Mouse (Mus musculus) limb, embryonic 13.5 days (tissue): ENCODE results near the gene Srd5a2. TPM values are rescaled to one million over a fixed set of nuclear protein-coding genes. Genes with fewer than 3 reads are reported as not detected.

Experiments
- ATAC-seq: fragments of 200-750 bp; cut with Nextera tagmentation; 2 replicates; pipeline ENCODE4 v1.8.0; 2017; ENCODE audit warnings: low read depth, moderate number of reproducible peaks, moderate TSS enrichment; ENCODE audit not compliant: low FRiP score
- H3K27ac ChIP-seq: fragments of 300-500 bp; sonication (generic); 2 replicates; pipeline ENCODE4 v1.5.1; 2015; ENCODE audit warnings: inconsistent platforms, mild to moderate bottlenecking, moderate library complexity
- H3K27me3 ChIP-seq: fragments of 300-500 bp; sonication (generic); 2 replicates; pipeline ENCODE4 v1.6.1; 2015; ENCODE audit warnings: mild to moderate bottlenecking, inconsistent platforms
- H3K36me3 ChIP-seq: fragments of 300-500 bp; sonication (generic); 2 replicates; pipeline ENCODE4 v1.6.1; 2015; ENCODE audit warnings: inconsistent platforms, mild to moderate bottlenecking, moderate library complexity
- H3K4me1 ChIP-seq: fragments of 300-500 bp; sonication (generic); 2 replicates; pipeline ENCODE4 v1.6.1; 2015; ENCODE audit warnings: inconsistent platforms
- H3K4me2 ChIP-seq: fragments of 300-500 bp; sonication (generic); replicated peaks from 2 replicates; pipeline ENCODE4 v1.6.1; 2015; ENCODE audit warnings: inconsistent platforms, mild to moderate bottlenecking, moderate library complexity
- H3K4me3 ChIP-seq: fragments of 300-500 bp; sonication (generic); 2 replicates; pipeline ENCODE4 v1.5.1; 2015; ENCODE audit warnings: moderate library complexity, mild to moderate bottlenecking, inconsistent platforms
- H3K9ac ChIP-seq: fragments of 300-500 bp; sonication (generic); 2 replicates; pipeline ENCODE4 v1.6.1; 2015; ENCODE audit warnings: mild to moderate bottlenecking, inconsistent platforms
- H3K9me3 ChIP-seq: fragments of 300-500 bp; sonication (generic); 2 replicates; pipeline ENCODE4 v1.6.1; 2016; ENCODE audit warnings: inconsistent platforms
- WGBS: fragments of 180-500 bp; shearing (Covaris S2); methylation state at CpG from one replicate; pipeline ENCODE4 v1.1.7; 2015; 5-methylcytosine and 5-hydroxymethylcytosine counted together
- polyA plus RNA-seq: library from polyadenylated mRNA; unstranded; fragments of >200 nt; fragmentation: Nextera tagmentation; extraction: Ambion mirVana; gene quantifications from 2 replicates; pipeline ENCODE4 v1.2.1, GENCODE M21; 2015

Gene Srd5a2
- polyA plus RNA-seq, 1 experiment from 2014 or later = 2.5 TPM

GRCm38 (mm10) chr17:73972648-73973047, 75.1 kb downstream of the Srd5a2 start:
- no peaks in the 10 kb centered on the region for H3K27me3 ChIP-seq
- H3K27ac ChIP-seq = no peak overlapping the region
- H3K4me2 ChIP-seq = no peak overlapping the region
- WGBS = 91% methylated on average over 11 of the region's 11 CpGs
- H3K4me1 ChIP-seq = peaks cover 4% of the 10 kb centered on the region; the same call in 1 of the 2 replicates
- no peaks in the 10 kb centered on the region for H3K9me3 ChIP-seq
- no peaks in the 10 kb centered on the region for H3K36me3 ChIP-seq
- H3K9ac ChIP-seq = no peak overlapping the region
- ATAC-seq = no peak
- H3K4me3 ChIP-seq = no peak overlapping the region

- no peak overlapping the region for H3K9ac ChIP-seq
- H3K36me3 ChIP-seq = no peaks in the 10 kb centered on the region
- H3K9me3 ChIP-seq = no peaks in the 10 kb centered on the region
- no peak for ATAC-seq
- no peaks in the 10 kb centered on the region for H3K27me3 ChIP-seq
- no peak overlapping the region for H3K4me3 ChIP-seq
- no peak overlapping the region for H3K4me2 ChIP-seq
- no peak overlapping the region for H3K27ac ChIP-seq
- peaks cover 4% of the 10 kb centered on the region; the same call in 1 of the 2 replicates for H3K4me1 ChIP-seq
- 79% methylated on average over 4 of the region's 4 CpGs for WGBS
Observed at GRCm38 (mm10) chr17:73971291-73971690, 76.4 kb downstream of the Srd5a2 start.

- Histone ChIP-seq H3K4me1 (peaks cover 4% of the 10 kb centered on the region; the same call in 1 of the 2 replicates), H3K36me3 (no peaks in the 10 kb centered on the region), H3K27ac (no peak overlapping the region), H3K9ac (no peak overlapping the region), H3K27me3 (no peaks in the 10 kb centered on the region), H3K4me3 (no peak overlapping the region), H3K9me3 (no peaks in the 10 kb centered on the region), H3K4me2 (no peak overlapping the region)
- 62% methylated on average over 3 of the region's 3 CpGs for WGBS
- ATAC-seq = no peak
Observed at GRCm38 (mm10) chr17:73970361-73971027, 77.2 kb downstream of the Srd5a2 start.

Other genes with a start within 250 kb of the Srd5a2 start
- gene Ehd3, start 243.8 kb downstream of the Srd5a2 start, polyA plus RNA-seq = 5.8 and 6.1 TPM in 2 replicates
- gene Xdh, start 97.7 kb downstream of the Srd5a2 start, polyA plus RNA-seq = 0.62 and 1.4 TPM in 2 replicates
- 79.4 and 83.0 TPM in 2 replicates for gene Memo1, start 247.6 kb upstream of the Srd5a2 start, polyA plus RNA-seq